Mouse (Mus musculus) forebrain, embryonic 13.5 days (tissue): ENCODE measurements around the gene Clec4f. TPM values are rescaled to one million over a fixed set of nuclear protein-coding genes. Genes with fewer than 3 reads are reported as not detected.

Experiments used
- ATAC-seq: fragments of 200-750 bp; cut with Nextera tagmentation; 2 replicates; pipeline ENCODE4 v1.8.0; 2017
- H3K27ac ChIP-seq: fragments of 300-500 bp; sonication (generic); 2 replicates; pipeline ENCODE4 v1.5.1; 2015; ENCODE audit warnings: inconsistent platforms, mild to moderate bottlenecking, moderate library complexity
- H3K27me3 ChIP-seq: fragments of 300-500 bp; sonication (generic); 2 replicates; pipeline ENCODE4 v1.6.1; 2015; ENCODE audit warnings: mild to moderate bottlenecking, inconsistent platforms
- H3K36me3 ChIP-seq: fragments of 300-500 bp; sonication (generic); 2 replicates; pipeline ENCODE4 v1.6.1; 2015; ENCODE audit warnings: mild to moderate bottlenecking, inconsistent platforms; ENCODE audit not compliant: poor library complexity, severe bottlenecking
- H3K4me1 ChIP-seq: fragments of 300-500 bp; sonication (generic); 2 replicates; pipeline ENCODE4 v1.6.1; 2015; ENCODE audit warnings: inconsistent platforms
- H3K4me2 ChIP-seq: fragments of 300-500 bp; sonication (generic); 2 replicates; pipeline ENCODE4 v1.6.1; 2015; ENCODE audit warnings: inconsistent platforms, mild to moderate bottlenecking, moderate library complexity
- H3K4me3 ChIP-seq: fragments of 300-500 bp; sonication (generic); 2 replicates; pipeline ENCODE4 v1.5.1; 2015; ENCODE audit warnings: mild to moderate bottlenecking, inconsistent platforms
- H3K9ac ChIP-seq: fragments of 300-500 bp; sonication (generic); 2 replicates; pipeline ENCODE4 v1.6.1; 2015; ENCODE audit warnings: mild to moderate bottlenecking, inconsistent platforms
- H3K9me3 ChIP-seq: fragments of 300-500 bp; sonication (generic); replicated peaks from 2 replicates; pipeline ENCODE4 v1.6.1; 2016; ENCODE audit warnings: inconsistent platforms
- WGBS: fragments of 180-500 bp; shearing (Covaris S2); methylation state at CpG from one replicate; pipeline ENCODE4 v1.1.7; 2015; 5-methylcytosine and 5-hydroxymethylcytosine counted together
- polyA plus RNA-seq: library from polyadenylated mRNA; unstranded; fragments of >200 nt; fragmentation: Nextera tagmentation; extraction: Ambion mirVana; gene quantifications from 2 replicates; pipeline ENCODE4 v1.2.1, GENCODE M21; 2015

Clec4f gene
- polyA plus RNA-seq, 1 experiment from 2014 or later = not detected

GRCm38 (mm10) chr6:83626781-83627180 lies 29.2 kb downstream of the Clec4f start:
- H3K4me2 ChIP-seq = no peak overlapping the region

GRCm38 (mm10) chr6:83619955-83620354 lies 36.0 kb downstream of the Clec4f start:
- H3K27me3 ChIP-seq = no peaks in the 10 kb centered on the region

More at GRCm38 (mm10) chr6:83626781-83627180, 29.2 kb downstream of the Clec4f start:
- no peak overlapping the region for H3K27ac ChIP-seq
- no peaks in the 10 kb centered on the region for H3K4me1 ChIP-seq
- H3K9ac ChIP-seq = no peak overlapping the region
- no peak for ATAC-seq
- WGBS = 75% methylated on average over 17 of the region's 17 CpGs
- no peak overlapping the region for H3K4me3 ChIP-seq
- no peaks in the 10 kb centered on the region for H3K27me3 ChIP-seq
- no peaks in the 10 kb centered on the region for H3K36me3 ChIP-seq
- no peaks in the 10 kb centered on the region for H3K9me3 ChIP-seq

DNA sequence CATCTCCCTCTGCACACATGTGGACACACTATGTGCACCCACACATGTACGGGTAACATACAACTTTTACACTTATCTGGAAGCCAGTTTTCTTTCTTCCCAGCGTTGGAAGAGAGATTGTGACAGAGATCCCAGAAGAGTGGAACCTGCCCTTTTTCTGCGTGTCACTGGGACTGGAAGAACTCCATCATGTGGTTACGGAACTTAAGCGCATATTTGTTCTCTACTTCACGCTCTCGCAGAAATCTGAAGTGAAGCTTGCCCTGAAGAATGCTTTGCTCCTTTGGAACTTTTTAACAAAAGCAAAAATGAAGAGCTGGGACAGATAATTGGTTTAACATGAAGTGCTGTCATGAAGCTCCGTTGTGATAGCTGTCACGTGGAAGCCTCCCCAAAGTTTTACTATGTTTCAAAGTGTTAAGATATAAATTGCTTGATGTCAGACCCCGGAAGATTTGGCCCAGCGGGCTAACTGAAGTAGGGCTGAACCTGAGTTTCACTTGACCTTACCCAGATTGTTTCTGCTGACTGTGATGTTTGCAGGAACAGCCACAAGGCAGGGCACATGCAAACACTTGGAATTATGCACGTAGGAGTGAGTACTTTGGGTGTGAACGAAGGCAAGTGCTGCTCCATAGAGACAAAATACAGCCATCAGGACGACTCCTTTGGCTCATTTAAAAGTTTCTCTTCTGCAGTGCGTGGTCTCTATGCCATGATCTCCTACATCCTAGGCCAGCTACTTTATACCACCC lies 38.2 kb downstream of the Clec4f start:
- no peak overlapping the region for H3K27ac ChIP-seq
- H3K4me3 ChIP-seq = no peak overlapping the region
- H3K4me1 ChIP-seq = no peaks in the 10 kb centered on the region
- no peak overlapping the region for H3K9ac ChIP-seq
- no peak for ATAC-seq
- no peaks in the 10 kb centered on the region for H3K9me3 ChIP-seq
- 88% methylated on average over 15 of the region's 15 CpGs for WGBS
- no peaks in the 10 kb centered on the region for H3K36me3 ChIP-seq
- H3K27me3 ChIP-seq = no peaks in the 10 kb centered on the region
- no peak overlapping the region for H3K4me2 ChIP-seq

More at GRCm38 (mm10) chr6:83619955-83620354, 36.0 kb downstream of the Clec4f start:
- Histone ChIP-seq H3K4me1 (no peaks in the 10 kb centered on the region), H3K9me3 (no peaks in the 10 kb centered on the region), H3K4me3 (no peak overlapping the region), H3K36me3 (no peaks in the 10 kb centered on the region), H3K27ac (no peak overlapping the region), H3K4me2 (no peak overlapping the region), H3K9ac (no peak overlapping the region)
- WGBS = 78% methylated on average over 9 of the region's 9 CpGs
- no peak for ATAC-seq

DNA sequence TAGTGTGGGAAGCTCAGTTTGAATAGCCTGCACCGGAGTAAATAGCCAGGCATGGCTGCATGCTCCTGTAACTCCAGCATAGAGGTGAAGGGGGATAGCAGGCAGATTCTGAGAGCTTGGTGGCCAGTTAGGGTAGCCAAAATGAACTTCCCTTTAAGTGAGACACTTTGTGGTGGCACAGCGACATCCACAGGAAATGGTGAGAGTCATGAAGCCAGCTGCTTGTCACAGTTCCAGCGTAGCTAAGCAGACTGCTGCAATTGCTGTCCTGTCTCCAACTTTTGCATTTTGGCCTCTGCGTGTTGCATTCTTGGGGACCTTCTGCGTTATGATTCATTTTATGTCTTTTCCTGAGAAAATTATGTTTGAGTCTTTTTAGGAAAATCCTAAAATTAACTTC lies 39.5 kb downstream of the Clec4f start:
- H3K9me3 ChIP-seq = no peaks in the 10 kb centered on the region
- no peaks in the 10 kb centered on the region for H3K27me3 ChIP-seq
- ATAC-seq = no peak
- H3K4me2 ChIP-seq = no peak overlapping the region
- WGBS = 87% methylated on average over 5 of the region's 5 CpGs
- H3K27ac ChIP-seq = no peak overlapping the region
- no peaks in the 10 kb centered on the region for H3K36me3 ChIP-seq
- no peaks in the 10 kb centered on the region for H3K4me1 ChIP-seq
- no peak overlapping the region for H3K9ac ChIP-seq
- no peak overlapping the region for H3K4me3 ChIP-seq

DNA sequence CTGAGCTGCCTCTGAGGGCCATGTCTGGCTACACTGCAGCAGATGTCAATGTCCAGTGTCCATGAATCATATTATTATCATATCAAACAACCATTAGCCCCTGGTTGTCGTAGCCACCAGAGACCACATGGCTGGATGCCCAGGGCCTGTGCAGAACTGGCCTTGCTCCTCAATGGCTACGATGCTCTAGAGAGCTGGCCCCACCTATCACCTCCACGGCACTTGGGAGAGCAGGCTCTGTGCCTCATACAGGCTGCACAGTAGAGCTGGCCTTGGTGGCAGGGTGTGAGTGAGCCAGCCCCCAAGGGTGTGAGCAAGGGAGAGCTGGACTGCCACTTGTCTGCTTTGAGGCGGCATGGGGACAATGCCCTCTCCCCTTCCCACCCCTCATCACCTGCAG lies 41.5 kb downstream of the Clec4f start:
- Histone ChIP-seq H3K9me3 (no peaks in the 10 kb centered on the region), H3K27me3 (no peaks in the 10 kb centered on the region), H3K36me3 (no peaks in the 10 kb centered on the region), H3K4me3 (no peak overlapping the region), H3K4me1 (no peaks in the 10 kb centered on the region), H3K27ac (no peak overlapping the region), H3K4me2 (no peak overlapping the region), H3K9ac (no peak overlapping the region)
- ATAC-seq = no peak
- WGBS = 92% methylated on average over 4 of the region's 4 CpGs

DNA sequence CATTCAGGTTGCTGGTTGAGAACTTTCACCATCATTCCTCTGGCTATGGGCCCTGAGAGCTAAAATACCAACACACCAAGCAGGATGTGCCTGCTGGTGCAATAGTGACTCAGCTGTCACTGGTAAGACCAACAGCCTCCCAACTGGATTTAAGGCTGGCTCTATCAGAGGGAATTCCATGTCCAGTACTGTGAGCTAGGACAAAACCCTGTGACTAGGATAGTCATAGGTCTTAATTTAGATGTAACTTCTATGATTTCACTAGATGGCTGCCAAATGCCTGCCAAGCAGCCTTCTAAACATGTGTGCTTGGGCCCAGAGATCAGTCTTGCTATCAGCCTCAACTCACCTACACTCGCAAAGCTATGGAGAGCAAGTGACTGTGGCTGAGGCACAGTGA lies 43.0 kb downstream of the Clec4f start:
- H3K9me3 ChIP-seq = no peaks in the 10 kb centered on the region
- H3K4me3 ChIP-seq = no peak overlapping the region
- no peak overlapping the region for H3K9ac ChIP-seq
- H3K27me3 ChIP-seq = no peaks in the 10 kb centered on the region
- no peaks in the 10 kb centered on the region for H3K4me1 ChIP-seq
- H3K27ac ChIP-seq = no peak overlapping the region
- 100% methylated on average over 1 of the region's 1 CpGs for WGBS
- H3K36me3 ChIP-seq = no peaks in the 10 kb centered on the region
- ATAC-seq = no peak
- H3K4me2 ChIP-seq = no peak overlapping the region

- no peak overlapping the region for H3K9ac ChIP-seq
- H3K27me3 ChIP-seq = no peaks in the 10 kb centered on the region
- H3K4me3 ChIP-seq = no peak overlapping the region
- H3K4me1 ChIP-seq = no peaks in the 10 kb centered on the region
- H3K27ac ChIP-seq = no peak overlapping the region
- H3K9me3 ChIP-seq = no peaks in the 10 kb centered on the region
- no peaks in the 10 kb centered on the region for H3K36me3 ChIP-seq
- WGBS = 86% methylated on average over 6 of the region's 6 CpGs
- H3K4me2 ChIP-seq = peak overlapping the region; percentile 61; the same call in 1 of the 2 replicates
- no peak for ATAC-seq
Measured at GRCm38 (mm10) chr6:83599636-83600174, 56.3 kb downstream of the Clec4f start.

- peak; percentile 43 for ATAC-seq
- Histone ChIP-seq H3K27ac (no peak overlapping the region), H3K9ac (peak overlapping the region; percentile 54), H3K9me3 (no peaks in the 10 kb centered on the region), H3K27me3 (no peaks in the 10 kb centered on the region), H3K4me3 (peak overlapping the region; percentile 34), H3K36me3 (no peaks in the 10 kb centered on the region), H3K4me2 (peak overlapping the region; percentile 61), H3K4me1 (no peaks in the 10 kb centered on the region)
- WGBS = 35% methylated on average over 24 of the region's 24 CpGs
Measured at GRCm38 (mm10) chr6:83599060-83599550, 56.9 kb downstream of the Clec4f start.

DNA sequence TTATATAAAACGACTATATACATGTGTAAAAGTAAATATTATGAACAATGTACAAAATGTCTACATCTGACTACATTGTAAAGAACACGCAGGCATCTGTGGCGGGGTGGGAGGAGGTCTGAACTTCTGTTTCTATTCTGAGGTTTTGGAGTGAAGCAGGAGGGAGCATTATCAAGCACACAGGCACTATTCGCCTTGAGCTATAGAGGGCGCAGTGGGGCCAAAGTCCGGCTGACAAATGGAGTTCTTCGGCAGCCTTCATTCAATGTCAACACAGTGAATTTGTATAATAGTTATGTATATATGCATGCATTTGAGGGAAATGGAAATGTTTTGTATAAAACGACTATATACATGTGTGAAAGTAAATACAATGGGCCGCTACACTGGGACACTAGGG lies 57.3 kb downstream of the Clec4f start:
- ATAC-seq = peak; percentile 30

GRCm38 (mm10) chr6:83597988-83598387 lies 58.0 kb downstream of the Clec4f start:
- Histone ChIP-seq H3K4me2 (no peak overlapping the region), H3K27ac (no peak overlapping the region), H3K36me3 (no peaks in the 10 kb centered on the region), H3K27me3 (0 out of 2 replicates have a peak, but pooled peaks cover 6% of the 10 kb centered on the region), H3K4me3 (no peak overlapping the region), H3K9ac (no peak overlapping the region), H3K4me1 (no peaks in the 10 kb centered on the region), H3K9me3 (no peaks in the 10 kb centered on the region)
- no peak for ATAC-seq
- 65% methylated on average over 3 of the region's 3 CpGs for WGBS

More for the DNA sequence above, 57.3 kb downstream of the Clec4f start:
- no peaks in the 10 kb centered on the region for H3K9me3 ChIP-seq
- H3K27me3 ChIP-seq = 0 out of 2 replicates have a peak, but pooled peaks cover 3% of the 10 kb centered on the region
- H3K36me3 ChIP-seq = no peaks in the 10 kb centered on the region
- H3K4me1 ChIP-seq = no peaks in the 10 kb centered on the region
- WGBS = 14% methylated on average over 9 of the region's 9 CpGs
- peak overlapping the region; percentile 34 for H3K4me3 ChIP-seq
- 0 out of 2 replicates have a peak overlapping the region, but pooled peaks have one; percentile 54 for H3K9ac ChIP-seq
- H3K4me2 ChIP-seq = peak overlapping the region; percentile 61
- H3K27ac ChIP-seq = no peak overlapping the region

DNA sequence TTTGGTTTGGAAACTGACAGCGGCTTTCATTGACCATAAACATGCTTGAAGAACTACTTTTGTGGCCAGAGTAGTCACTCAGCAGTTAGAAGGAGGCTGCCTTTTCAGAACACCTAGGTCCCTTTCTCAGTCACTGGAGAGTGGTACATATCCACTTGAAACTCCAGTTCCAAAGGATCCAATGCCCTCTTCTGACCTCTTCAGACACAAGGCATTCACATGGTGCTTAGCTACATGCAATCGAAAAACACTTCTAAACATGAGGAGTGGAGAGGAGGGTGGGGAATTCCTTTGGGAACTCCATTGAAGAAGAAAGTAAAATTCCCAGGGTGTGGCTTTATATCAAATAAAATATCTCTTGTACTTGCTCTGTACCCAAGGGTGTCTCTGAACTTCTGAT lies 61.0 kb downstream of the Clec4f start:
- 0 out of 2 replicates have a peak, but pooled peaks cover 6% of the 10 kb centered on the region for H3K27me3 ChIP-seq
- no peak for ATAC-seq
- no peaks in the 10 kb centered on the region for H3K9me3 ChIP-seq
- no peaks in the 10 kb centered on the region for H3K4me1 ChIP-seq
- H3K4me2 ChIP-seq = no peak overlapping the region
- no peaks in the 10 kb centered on the region for H3K36me3 ChIP-seq
- H3K9ac ChIP-seq = no peak overlapping the region
- no peak overlapping the region for H3K27ac ChIP-seq
- no peak overlapping the region for H3K4me3 ChIP-seq
- WGBS = 84% methylated on average over 2 of the region's 2 CpGs
